Mouse (Mus musculus): ENCODE data around the gene Rnaseh2b. TPM values are rescaled to one million over a fixed set of nuclear protein-coding genes. Genes with fewer than 3 reads are reported as not detected.

Gene Rnaseh2b
- total and polyA plus RNA-seq, 2 experiments from 2014 or later, result 21.3 to 40.3 TPM

DNA sequence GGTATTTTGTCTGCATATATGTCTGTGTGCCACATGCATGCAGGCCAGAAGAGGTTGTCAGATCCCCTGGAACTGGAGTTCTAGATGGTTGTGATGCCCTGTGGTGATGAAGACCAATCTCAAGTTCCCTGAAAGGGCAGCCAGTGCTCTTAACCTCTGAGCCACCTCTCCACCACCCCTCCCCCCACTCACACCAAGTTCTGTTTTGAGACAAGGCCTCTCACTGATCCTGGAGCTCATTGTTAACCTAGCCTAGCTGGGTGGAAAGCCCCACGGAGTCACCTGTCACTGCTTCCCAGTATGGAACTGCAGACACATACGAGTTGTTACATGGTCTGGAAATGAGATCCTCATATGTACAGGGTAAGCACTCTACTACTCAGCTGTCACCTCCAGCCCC lies 9.4 kb upstream of the Rnaseh2b start:
- no peaks in the 10 kb centered on the region for H3K27me3 ChIP-seq (ENCODE audit: insufficient read depth, low read length)
- no peak overlapping the region for H3K27ac ChIP-seq (ENCODE audit: low read depth, low read length)
- WGBS, result 78% methylated on average over 2 of the region's 2 CpGs
- no peak for ATAC-seq
- TF ChIP-seq CTCF (IDR thresholded peaks at IDR 0.05; ENCODE audit: low read depth), result no peak
- no peak overlapping the region for H3K4me2 ChIP-seq (ENCODE audit: low read depth)
- no peaks in the 10 kb centered on the region for H3K4me1 ChIP-seq (ENCODE audit: insufficient read depth)
- H3K9ac ChIP-seq, result no peak overlapping the region
- H3K36me3 ChIP-seq (ENCODE audit: insufficient read depth), result no peaks in the 10 kb centered on the region
- no peak for DNase-seq
- no peak overlapping the region for H3K4me3 ChIP-seq (ENCODE audit: low read depth, low read length)
- no peaks in the 10 kb centered on the region for H3K9me3 ChIP-seq (ENCODE audit: low read length)

GRCm38 (mm10) chr14:62288731-62289130 lies 3.7 kb upstream of the Rnaseh2b start:
- 93% methylated on average over 3 of the region's 3 CpGs for WGBS
- Histone ChIP-seq H3K4me3 (ENCODE audit: low read depth, low read length) (no peak overlapping the region), H3K9me3 (ENCODE audit: low read length) (no peaks in the 10 kb centered on the region), H3K4me2 (ENCODE audit: low read depth) (no peak overlapping the region), H3K36me3 (ENCODE audit: insufficient read depth) (no peaks in the 10 kb centered on the region), H3K9ac (no peak overlapping the region), H3K27ac (ENCODE audit: low read depth, low read length) (no peak overlapping the region), H3K27me3 (ENCODE audit: insufficient read depth, low read length) (no peaks in the 10 kb centered on the region), H3K4me1 (ENCODE audit: insufficient read depth) (peaks cover 3% of the 10 kb centered on the region; the same call in 1 of the 2 replicates)
- DNase-seq (no peak), ATAC-seq (no peak)
- no peak for TF ChIP-seq CTCF (IDR thresholded peaks at IDR 0.05; ENCODE audit: low read depth)

DNA sequence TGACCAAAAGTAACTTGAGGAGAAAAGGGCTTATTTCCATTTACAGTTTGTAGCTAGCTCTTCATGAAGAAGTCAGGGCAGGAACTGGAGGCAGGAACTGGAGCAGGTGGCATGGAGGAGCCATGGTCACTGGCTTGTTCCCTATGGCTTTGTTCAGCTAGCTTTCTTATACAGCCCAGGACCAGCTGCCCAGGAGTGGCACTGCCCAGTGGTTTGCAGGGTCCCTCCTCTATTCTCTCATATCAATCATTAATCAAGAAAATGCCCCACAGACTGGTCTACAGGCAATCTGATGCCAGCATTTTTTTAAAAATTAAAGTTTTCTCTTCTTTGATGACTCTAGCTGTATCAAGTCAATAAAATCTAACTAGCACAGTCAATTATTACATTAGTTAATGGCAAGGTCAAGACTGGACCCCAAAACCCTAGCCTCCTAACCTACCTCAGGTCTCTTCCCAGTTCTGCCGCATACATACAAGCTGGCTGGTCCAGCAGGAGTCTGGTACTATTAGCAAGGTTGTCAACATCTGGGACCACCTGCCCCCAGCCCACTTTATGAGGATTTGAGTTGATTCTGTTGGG lies 892 bp upstream of the Rnaseh2b start:
- Histone ChIP-seq H3K9ac (no peak overlapping the region), H3K27ac (ENCODE audit: low read depth, low read length) (no peak overlapping the region), H3K27me3 (ENCODE audit: insufficient read depth, low read length) (no peaks in the 10 kb centered on the region), H3K9me3 (ENCODE audit: low read length) (no peaks in the 10 kb centered on the region), H3K4me2 (ENCODE audit: low read depth) (peak overlapping the region; percentile 99), H3K4me3 (ENCODE audit: low read depth, low read length) (peak overlapping the region; percentile 57; the same call in 1 of the 2 replicates), H3K36me3 (ENCODE audit: insufficient read depth) (no peaks in the 10 kb centered on the region), H3K4me1 (ENCODE audit: insufficient read depth) (peaks cover 3% of the 10 kb centered on the region; the same call in 1 of the 2 replicates)
- 95% methylated on average over 1 of the region's 1 CpGs for WGBS
- ATAC-seq (no peak), DNase-seq (no peak)
- no peak for TF ChIP-seq CTCF (IDR thresholded peaks at IDR 0.05; ENCODE audit: low read depth)

DNA sequence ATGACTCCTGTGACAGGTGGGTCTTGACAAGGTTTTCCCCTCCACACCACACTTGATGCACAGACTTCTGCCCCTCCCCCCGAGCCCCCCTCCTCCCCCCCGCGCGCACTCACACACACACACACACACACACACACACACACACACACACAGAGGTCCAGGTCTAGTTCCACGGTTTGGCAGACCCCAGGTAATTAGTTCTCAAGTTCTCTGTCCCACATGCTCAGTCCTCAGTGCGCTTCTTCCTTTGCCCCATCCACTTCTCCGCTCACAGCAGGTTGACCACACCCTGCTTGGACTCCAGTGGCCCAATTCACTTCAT lies 262 bp upstream of the Rnaseh2b start:
- H3K9me3 ChIP-seq (ENCODE audit: low read length), result no peaks in the 10 kb centered on the region
- H3K4me3 ChIP-seq (ENCODE audit: low read depth, low read length), result peak overlapping the region; percentile 57
- H3K9ac ChIP-seq, result peak overlapping the region; percentile 89
- H3K27me3 ChIP-seq (ENCODE audit: insufficient read depth, low read length), result no peaks in the 10 kb centered on the region
- H3K27ac ChIP-seq (ENCODE audit: low read depth, low read length), result no peak overlapping the region; the same call in 1 of the 2 replicates
- DNase-seq, result no peak
- peak overlapping the region; percentile 99 for H3K4me2 ChIP-seq (ENCODE audit: low read depth)
- TF ChIP-seq CTCF (IDR thresholded peaks at IDR 0.05; ENCODE audit: low read depth), result no peak
- H3K4me1 ChIP-seq (ENCODE audit: insufficient read depth), result peaks cover 3% of the 10 kb centered on the region; the same call in 1 of the 2 replicates
- peak; percentile 14; the same call in 1 of the 2 replicates for ATAC-seq
- 31% methylated on average over 7 of the region's 7 CpGs for WGBS
- H3K36me3 ChIP-seq (ENCODE audit: insufficient read depth), result no peaks in the 10 kb centered on the region

GRCm38 (mm10) chr14:62298808-62299207 lies 6.4 kb downstream of the Rnaseh2b start:
- ATAC-seq, result no peak
- Histone ChIP-seq H3K9ac (no peak overlapping the region), H3K36me3 (ENCODE audit: insufficient read depth) (no peaks in the 10 kb centered on the region), H3K4me3 (ENCODE audit: low read depth, low read length) (no peak overlapping the region), H3K27me3 (ENCODE audit: insufficient read depth, low read length) (no peaks in the 10 kb centered on the region), H3K4me1 (ENCODE audit: insufficient read depth) (no peaks in the 10 kb centered on the region), H3K27ac (ENCODE audit: low read depth, low read length) (no peak overlapping the region), H3K4me2 (ENCODE audit: low read depth) (no peak overlapping the region), H3K9me3 (ENCODE audit: low read length) (no peaks in the 10 kb centered on the region)
- TF ChIP-seq CTCF (IDR thresholded peaks at IDR 0.05; ENCODE audit: low read depth), result no peak
- 81% methylated on average over 1 of the region's 1 CpGs for WGBS
- DNase-seq, result no peak

DNA sequence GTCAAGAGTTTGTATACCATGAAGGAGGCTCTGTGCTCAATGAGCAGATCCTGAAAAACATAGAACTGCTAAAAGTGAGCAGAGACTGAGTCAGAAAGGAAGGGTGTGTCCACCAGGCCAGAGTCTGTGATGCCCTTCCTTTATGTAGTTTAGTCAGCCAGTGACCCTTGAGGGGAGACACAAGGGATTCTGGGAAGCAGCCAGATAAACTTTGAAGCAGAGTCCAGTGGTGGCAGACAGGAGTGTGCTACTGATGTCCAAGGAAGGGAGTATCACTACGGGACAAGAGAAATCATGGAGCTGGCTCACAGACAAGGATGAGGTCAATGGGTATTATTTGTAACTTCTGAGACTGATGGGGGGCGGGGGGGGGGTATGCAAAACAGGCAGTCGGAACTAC lies 7.6 kb downstream of the Rnaseh2b start:
- Histone ChIP-seq H3K36me3 (ENCODE audit: insufficient read depth) (no peaks in the 10 kb centered on the region), H3K27me3 (ENCODE audit: insufficient read depth, low read length) (no peaks in the 10 kb centered on the region), H3K9ac (no peak overlapping the region), H3K9me3 (ENCODE audit: low read length) (no peaks in the 10 kb centered on the region), H3K4me1 (ENCODE audit: insufficient read depth) (no peaks in the 10 kb centered on the region), H3K4me2 (ENCODE audit: low read depth) (no peak overlapping the region), H3K27ac (ENCODE audit: low read depth, low read length) (no peak overlapping the region), H3K4me3 (ENCODE audit: low read depth, low read length) (no peak overlapping the region)
- DNase-seq (no peak), ATAC-seq (no peak)
- no peak for TF ChIP-seq CTCF (IDR thresholded peaks at IDR 0.05; ENCODE audit: low read depth)
- WGBS, result 70% methylated on average over 3 of the region's 3 CpGs

DNA sequence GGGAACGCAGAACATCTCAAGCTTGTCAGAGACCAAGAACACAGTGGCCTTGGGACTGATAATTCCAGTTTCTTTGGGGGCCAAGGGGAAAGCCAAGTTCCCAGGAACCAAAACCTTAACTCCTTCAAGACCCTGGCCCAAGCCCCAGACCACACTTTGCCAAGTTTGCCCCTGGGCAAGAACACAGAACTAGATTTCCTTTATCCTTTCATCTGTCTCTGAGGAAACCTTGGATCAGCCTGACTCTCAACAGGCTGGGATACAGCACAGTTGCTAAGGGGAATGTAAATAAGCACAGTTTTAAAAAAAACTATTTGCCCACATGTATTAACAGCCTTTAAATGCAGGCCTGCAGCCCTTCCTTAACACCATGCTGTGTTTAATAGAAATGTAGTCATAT lies 15.2 kb downstream of the Rnaseh2b start:
- Histone ChIP-seq H3K4me2 (ENCODE audit: low read depth) (no peak overlapping the region), H3K4me3 (ENCODE audit: low read depth, low read length) (no peak overlapping the region), H3K9me3 (ENCODE audit: low read length) (no peaks in the 10 kb centered on the region), H3K36me3 (ENCODE audit: insufficient read depth) (no peaks in the 10 kb centered on the region), H3K4me1 (ENCODE audit: insufficient read depth) (no peaks in the 10 kb centered on the region), H3K27me3 (ENCODE audit: insufficient read depth, low read length) (no peaks in the 10 kb centered on the region), H3K9ac (no peak overlapping the region), H3K27ac (ENCODE audit: low read depth, low read length) (no peak overlapping the region)
- WGBS, result 62% methylated on average over 1 of the region's 1 CpGs
- no peak for TF ChIP-seq CTCF (IDR thresholded peaks at IDR 0.05; ENCODE audit: low read depth)
- DNase-seq, result peak; percentile 55
- ATAC-seq, result peak; percentile 58
